Mouse (Mus musculus) intestine, embryonic 14.5 days (tissue): ENCODE measurements at regions not wholly inside any gene's neighbourhood (a gene's known extent, or its start where the extent isn't known, plus 50 kb on each side); places are given as distances from the start of the nearest gene placed in this dataset.

Source experiments
- ATAC-seq: fragments of 200-750 bp; cut with Nextera tagmentation; replicated peaks from 2 replicates; pipeline ENCODE4 v1.8.0; 2017; ENCODE audit warnings: low read depth, moderate number of reproducible peaks, moderate TSS enrichment, moderate library complexity; ENCODE audit not compliant: low FRiP score, low TSS enrichment
- DNase-seq: peaks from one replicate; pipeline ENCODE4 v3.0.0-alpha.2; 2018; ENCODE audit warnings: low spot score
- H3K27ac ChIP-seq: fragments of 300-500 bp; sonication (generic); 2 replicates; pipeline ENCODE4 v1.5.1; 2014; ENCODE audit warnings: low read depth, mild to moderate bottlenecking, control low read depth
- H3K27me3 ChIP-seq: fragments of 300-500 bp; sonication (generic); replicated peaks from 2 replicates; pipeline ENCODE4 v1.6.1; 2014; ENCODE audit warnings: low read length, control low read depth; ENCODE audit not compliant: control insufficient read depth, insufficient read depth
- H3K36me3 ChIP-seq: fragments of 300-500 bp; sonication (generic); 2 replicates; pipeline ENCODE4 v1.6.1; 2014; ENCODE audit warnings: low read length, control low read depth; ENCODE audit not compliant: control insufficient read depth, insufficient read depth
- H3K4me1 ChIP-seq: fragments of 300-500 bp; sonication (generic); replicated peaks from 2 replicates; pipeline ENCODE4 v1.6.1; 2014; ENCODE audit warnings: low read length, control low read depth, mixed read lengths; ENCODE audit not compliant: control insufficient read depth, insufficient read depth
- H3K4me2 ChIP-seq: fragments of 300-500 bp; sonication (generic); 2 replicates; pipeline ENCODE4 v1.6.1; 2014; ENCODE audit warnings: low read length
- H3K4me3 ChIP-seq: fragments of 300-500 bp; sonication (generic); 2 replicates; pipeline ENCODE4 v1.5.1; 2014; ENCODE audit warnings: low read depth, low read length, control low read depth, mixed read lengths
- H3K9ac ChIP-seq: fragments of 300-500 bp; sonication (generic); 2 replicates; pipeline ENCODE4 v1.6.1; 2014; ENCODE audit warnings: mild to moderate bottlenecking, low read length
- H3K9me3 ChIP-seq: fragments of 300-500 bp; sonication (generic); 2 replicates; pipeline ENCODE4 v1.6.1; 2016; ENCODE audit warnings: low read length, control low read depth; ENCODE audit not compliant: control insufficient read depth
- WGBS: fragments of 180-500 bp; shearing (Covaris S2); extraction: QIAGEN DNeasy Blood & Tissue Kit; methylation state at CpG from one replicate; pipeline ENCODE4 v1.1.7; 2014; 5-methylcytosine and 5-hydroxymethylcytosine counted together

DNA sequence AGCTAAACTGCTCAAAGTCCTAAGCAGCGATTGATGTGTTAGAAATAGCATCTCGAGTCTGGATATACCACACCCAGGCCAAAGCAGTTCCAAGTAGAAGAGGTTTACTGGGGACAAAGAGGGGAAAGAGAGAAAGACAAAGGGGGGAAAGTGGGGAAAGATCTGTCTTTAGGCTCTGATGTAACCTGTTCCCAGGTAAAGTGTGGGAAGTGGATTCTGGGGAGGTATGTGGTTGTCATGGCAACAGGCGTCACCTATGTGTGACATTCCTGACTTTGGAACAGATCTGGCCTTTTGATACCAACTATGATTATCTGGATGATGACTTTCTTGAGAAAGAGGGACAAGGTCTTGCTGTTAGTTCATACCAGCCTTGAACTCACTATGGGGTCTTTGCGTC lies 97.4 kb upstream of the Mark1 start:
- Histone ChIP-seq H3K4me1 (peaks cover 27% of the 10 kb centered on the region), H3K27me3 (no peaks in the 10 kb centered on the region), H3K36me3 (no peaks in the 10 kb centered on the region), H3K9me3 (no peaks in the 10 kb centered on the region), H3K4me2 (no peak overlapping the region), H3K27ac (no peak overlapping the region), H3K4me3 (no peak overlapping the region), H3K9ac (no peak overlapping the region)
- WGBS = 87% methylated on average over 4 of the region's 4 CpGs
- DNase-seq (no peak), ATAC-seq (no peak)

DNA sequence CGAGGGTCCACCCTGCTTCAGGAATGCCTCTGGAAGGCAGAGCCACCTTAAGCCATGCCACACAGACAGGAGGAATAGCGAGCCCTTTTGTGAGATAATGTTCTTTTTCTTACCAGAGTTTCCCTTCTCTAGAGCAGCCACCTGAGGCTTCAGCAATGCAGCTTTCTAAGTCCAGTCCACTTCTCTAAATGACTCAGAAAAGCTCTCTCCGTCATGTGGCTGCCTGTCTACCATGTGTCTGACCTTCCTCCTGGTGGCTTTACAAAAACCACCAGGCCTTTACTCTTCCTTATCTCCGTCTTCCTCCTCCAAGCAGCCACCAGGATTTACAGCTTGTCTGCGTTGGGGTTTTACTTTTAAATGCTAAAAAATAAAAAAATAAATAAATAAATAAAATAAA lies 93.4 kb upstream of the Mark1 start:
- no peak overlapping the region for H3K4me3 ChIP-seq
- H3K9ac ChIP-seq = no peak overlapping the region
- no peak overlapping the region for H3K27ac ChIP-seq
- H3K4me2 ChIP-seq = no peak overlapping the region
- ATAC-seq (no peak), DNase-seq (no peak)
- 90% methylated on average over 5 of the region's 5 CpGs for WGBS
- H3K36me3 ChIP-seq = no peaks in the 10 kb centered on the region
- no peaks in the 10 kb centered on the region for H3K27me3 ChIP-seq
- peaks cover 11% of the 10 kb centered on the region for H3K4me1 ChIP-seq
- H3K9me3 ChIP-seq = no peaks in the 10 kb centered on the region

DNA sequence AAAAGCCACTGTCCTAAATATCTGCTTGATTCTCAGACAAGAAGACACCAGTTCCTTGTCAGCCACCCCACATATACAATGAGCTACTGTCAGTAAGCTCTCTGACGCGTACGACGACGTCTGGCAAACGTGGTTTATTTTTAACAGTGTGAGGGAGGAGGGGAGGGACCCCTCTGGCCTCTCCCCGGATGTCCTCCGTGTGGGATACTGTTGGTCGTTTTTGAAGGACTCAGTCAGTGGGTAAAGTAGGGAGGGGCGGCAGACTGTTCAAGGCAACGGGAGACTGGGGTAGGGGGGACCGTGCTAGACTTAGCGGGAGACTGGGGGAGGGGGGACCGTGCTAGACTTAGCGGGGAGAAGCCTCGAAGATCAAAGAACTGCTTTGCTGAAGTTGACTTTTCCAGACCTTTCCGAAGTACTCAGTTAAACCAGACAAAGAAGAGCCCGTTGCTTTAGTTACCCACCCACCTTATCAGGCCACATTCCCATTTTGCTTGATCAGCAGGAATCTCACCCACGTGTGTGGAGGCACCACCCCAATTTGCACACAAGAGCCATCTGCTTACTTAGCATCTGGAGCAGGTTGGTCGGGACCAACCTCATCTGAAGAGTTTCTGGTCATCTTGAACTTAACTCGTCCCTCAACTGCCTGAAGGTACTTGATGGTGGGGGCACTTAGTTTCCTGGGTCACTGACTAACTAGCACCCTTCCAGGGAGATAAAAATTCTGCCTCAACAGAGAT lies 92.6 kb upstream of the Mark1 start:
- no peak overlapping the region for H3K9ac ChIP-seq
- H3K4me3 ChIP-seq = no peak overlapping the region
- DNase-seq (no peak), ATAC-seq (peak; percentile 78)
- WGBS = 15% methylated on average over 21 of the region's 21 CpGs
- H3K27ac ChIP-seq = no peak overlapping the region
- H3K36me3 ChIP-seq = no peaks in the 10 kb centered on the region
- H3K4me2 ChIP-seq = peak overlapping the region; percentile 33
- H3K4me1 ChIP-seq = peaks cover 9% of the 10 kb centered on the region; the same call in 1 of the 2 replicates
- no peaks in the 10 kb centered on the region for H3K27me3 ChIP-seq
- no peaks in the 10 kb centered on the region for H3K9me3 ChIP-seq

DNA sequence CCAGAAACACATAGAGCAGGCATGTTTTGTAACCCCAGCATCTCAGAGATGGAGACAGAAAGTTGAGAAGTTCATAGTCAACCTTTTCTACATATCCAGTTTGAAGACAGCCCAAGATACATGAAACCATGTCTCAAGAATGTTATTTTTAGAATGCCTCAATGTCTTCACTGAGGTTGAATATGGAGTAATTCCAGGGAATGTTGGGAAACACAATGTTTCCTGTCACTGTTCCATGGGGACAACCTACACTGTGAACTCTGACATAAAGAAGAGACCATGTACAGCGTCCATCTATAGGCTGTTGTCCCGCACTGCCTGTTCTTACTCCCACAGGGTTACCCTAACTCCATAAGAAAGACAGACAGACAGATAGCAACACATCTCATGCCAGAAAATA lies 89.8 kb upstream of the Mark1 start:
- DNase-seq (no peak), ATAC-seq (no peak)
- 89% methylated on average over 2 of the region's 2 CpGs for WGBS
- no peak overlapping the region for H3K9ac ChIP-seq
- H3K4me3 ChIP-seq = no peak overlapping the region
- no peaks in the 10 kb centered on the region for H3K27me3 ChIP-seq
- no peaks in the 10 kb centered on the region for H3K36me3 ChIP-seq
- no peak overlapping the region for H3K27ac ChIP-seq
- no peak overlapping the region for H3K4me2 ChIP-seq
- H3K4me1 ChIP-seq = peaks cover 9% of the 10 kb centered on the region; the same call in 1 of the 2 replicates
- no peaks in the 10 kb centered on the region for H3K9me3 ChIP-seq

DNA sequence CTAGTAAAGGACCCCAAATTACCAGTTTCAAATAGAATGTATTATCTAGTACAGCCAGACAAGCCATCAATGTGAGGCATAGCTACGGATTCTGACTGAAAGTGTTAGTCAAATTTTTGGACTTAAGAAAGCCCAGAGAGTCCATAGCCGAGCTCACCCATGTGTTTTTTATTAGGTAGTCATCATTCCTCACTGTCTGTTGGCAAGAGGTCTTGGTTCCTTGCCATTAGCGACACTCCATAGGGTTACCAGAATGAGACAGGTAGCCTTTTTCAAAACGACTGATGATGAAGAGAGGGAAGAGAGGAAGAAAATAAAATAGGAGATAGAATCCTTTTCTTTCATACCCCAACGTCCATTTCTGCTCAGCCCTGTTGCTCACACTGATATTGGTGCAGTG lies 83.8 kb upstream of the Mark1 start:
- H3K9ac ChIP-seq = no peak overlapping the region
- no peaks in the 10 kb centered on the region for H3K27me3 ChIP-seq
- no peak for DNase-seq
- ATAC-seq = no peak
- no peak overlapping the region for H3K27ac ChIP-seq
- 76% methylated on average over 5 of the region's 5 CpGs for WGBS
- H3K4me2 ChIP-seq = no peak overlapping the region
- H3K4me3 ChIP-seq = no peak overlapping the region
- no peaks in the 10 kb centered on the region for H3K9me3 ChIP-seq
- H3K4me1 ChIP-seq = no peaks in the 10 kb centered on the region
- H3K36me3 ChIP-seq = no peaks in the 10 kb centered on the region

DNA sequence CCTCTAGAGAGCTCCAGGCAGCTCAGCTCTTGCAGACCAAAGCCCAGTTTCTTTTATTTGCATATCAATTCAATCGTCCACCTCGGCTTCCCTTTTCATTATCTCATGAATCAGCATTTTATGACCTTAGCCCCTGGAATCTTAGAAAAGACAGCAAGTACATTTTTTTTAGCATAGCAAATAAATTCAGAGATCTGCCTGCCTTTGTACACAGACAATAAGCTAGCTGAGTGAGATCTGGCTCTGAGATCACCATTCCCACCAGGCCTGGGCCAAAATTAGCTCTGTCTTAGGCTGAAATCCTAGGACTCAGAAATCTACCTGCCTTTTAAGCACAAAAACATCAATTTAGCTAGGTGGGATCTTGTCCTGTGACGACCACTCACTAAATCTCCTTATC lies 80.7 kb upstream of the Mark1 start:
- Histone ChIP-seq H3K4me2 (no peak overlapping the region), H3K4me3 (no peak overlapping the region), H3K9ac (no peak overlapping the region), H3K4me1 (no peaks in the 10 kb centered on the region), H3K9me3 (no peaks in the 10 kb centered on the region), H3K27me3 (no peaks in the 10 kb centered on the region), H3K36me3 (no peaks in the 10 kb centered on the region), H3K27ac (no peak overlapping the region)
- DNase-seq = no peak
- ATAC-seq = no peak
- WGBS = 33% methylated on average over 3 of the region's 3 CpGs

DNA sequence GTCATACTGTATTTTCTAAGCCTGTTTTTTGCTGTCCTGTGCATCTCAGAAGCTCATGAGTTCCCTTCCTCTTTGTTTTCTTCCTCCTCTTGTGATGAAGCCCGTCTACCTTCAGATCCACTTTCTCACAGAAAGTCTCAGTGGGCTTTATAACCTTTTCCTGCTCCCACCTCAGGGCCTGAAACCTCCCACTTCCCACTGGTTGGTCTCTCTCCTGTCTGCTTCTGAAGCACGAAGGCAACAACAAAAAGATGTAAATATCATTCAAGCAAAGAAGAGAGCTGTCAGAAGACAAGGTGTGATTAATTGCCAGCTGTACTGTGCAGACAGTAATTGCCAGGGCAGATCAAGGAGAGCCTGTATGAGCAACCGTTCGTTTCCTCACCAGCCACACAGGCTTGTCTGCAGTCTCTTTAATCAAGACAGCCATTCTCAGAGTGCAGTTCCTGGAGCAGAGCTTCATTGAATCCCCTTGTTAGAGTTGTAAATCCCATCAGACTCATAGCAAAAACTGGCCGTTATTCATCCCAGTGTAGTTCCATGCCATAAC lies 80.0 kb upstream of the Mark1 start:
- H3K27me3 ChIP-seq = no peaks in the 10 kb centered on the region
- WGBS = 26% methylated on average over 5 of the region's 5 CpGs
- DNase-seq = no peak

DNA sequence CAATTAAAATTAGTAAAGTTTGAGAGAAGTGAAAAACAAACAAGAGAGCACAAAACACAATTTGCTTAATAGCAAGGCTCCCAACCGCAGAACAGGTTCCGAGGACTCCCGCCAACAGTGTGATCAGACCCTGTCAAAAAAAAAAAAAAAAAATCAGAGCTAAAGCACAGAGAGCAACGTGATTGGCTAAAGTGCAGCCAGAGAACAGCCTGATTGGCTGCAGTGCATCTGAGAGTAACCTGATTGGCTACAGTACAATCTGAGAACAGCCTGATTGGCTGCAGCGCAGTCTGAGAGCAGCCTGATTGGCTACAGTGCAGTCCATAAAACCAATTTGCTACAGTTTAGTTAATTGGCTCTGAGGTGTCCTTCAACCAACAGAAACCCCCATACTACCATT lies 74.6 kb upstream of the Mark1 start:
- Histone ChIP-seq H3K4me1 (no peaks in the 10 kb centered on the region), H3K4me3 (no peak overlapping the region), H3K27me3 (no peaks in the 10 kb centered on the region), H3K9ac (no peak overlapping the region), H3K4me2 (no peak overlapping the region), H3K9me3 (no peaks in the 10 kb centered on the region), H3K27ac (no peak overlapping the region), H3K36me3 (no peaks in the 10 kb centered on the region)
- WGBS = 90% methylated on average over 5 of the region's 5 CpGs
- no peak for ATAC-seq
- DNase-seq = no peak

More for the DNA sequence above, 80.0 kb upstream of the Mark1 start:
- ATAC-seq = no peak
- H3K4me1 ChIP-seq = no peaks in the 10 kb centered on the region
- no peaks in the 10 kb centered on the region for H3K36me3 ChIP-seq
- H3K4me3 ChIP-seq = no peak overlapping the region
- H3K27ac ChIP-seq = no peak overlapping the region
- H3K4me2 ChIP-seq = no peak overlapping the region
- no peak overlapping the region for H3K9ac ChIP-seq
- H3K9me3 ChIP-seq = no peaks in the 10 kb centered on the region

DNA sequence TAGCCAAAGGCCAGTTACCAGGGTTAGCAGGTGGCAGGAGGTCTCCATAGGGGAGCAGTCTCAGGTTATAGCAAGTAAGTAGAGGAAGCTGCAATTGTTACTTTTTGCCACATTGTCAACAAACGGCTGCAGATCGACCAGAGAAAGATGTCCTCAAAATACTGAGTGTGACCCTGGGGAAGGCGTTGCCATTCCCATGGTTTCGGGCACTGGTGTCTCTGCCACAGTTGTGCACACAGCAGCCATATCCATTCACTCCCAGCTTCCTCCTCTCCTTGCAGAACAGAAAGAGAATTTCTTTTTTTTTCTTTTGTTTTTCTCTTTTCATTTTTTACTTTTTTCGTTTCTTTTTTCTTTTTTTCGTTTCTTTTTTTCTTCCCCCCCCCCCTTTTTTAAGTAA lies 73.4 kb upstream of the Mark1 start:
- Histone ChIP-seq H3K36me3 (no peaks in the 10 kb centered on the region), H3K9me3 (no peaks in the 10 kb centered on the region)
- no peak for ATAC-seq

More for the DNA sequence above, 73.4 kb upstream of the Mark1 start:
- no peak overlapping the region for H3K4me3 ChIP-seq
- 88% methylated on average over 6 of the region's 6 CpGs for WGBS
- DNase-seq = no peak
- no peak overlapping the region for H3K4me2 ChIP-seq
- H3K4me1 ChIP-seq = peaks cover under 1% of the 10 kb centered on the region; the same call in 1 of the 2 replicates
- no peak overlapping the region for H3K9ac ChIP-seq
- no peaks in the 10 kb centered on the region for H3K27me3 ChIP-seq
- no peak overlapping the region for H3K27ac ChIP-seq
